Mouse (Mus musculus) thymus, adult 2 months (tissue): ENCODE data around the gene Ccdc148.

ENCODE experiments used
- CTCF ChIP-seq: fragments of 200-500 bp; IDR thresholded peaks from 2 replicates; pipeline ENCODE4 v1.5.1; 2012; ENCODE audit warnings: mild to moderate bottlenecking, control low read depth, low read length, moderate library complexity, borderline replicate concordance; ENCODE audit not compliant: control insufficient read depth, poor library complexity, insufficient read depth; ENCODE audit errors: extremely low read depth
- POLR2A ChIP-seq: fragments of 200-500 bp; IDR thresholded peaks from 2 replicates; pipeline ENCODE4 v1.6.1; 2012; ENCODE audit warnings: mild to moderate bottlenecking, low read length, control low read depth, moderate library complexity; ENCODE audit not compliant: control insufficient read depth, poor library complexity, insufficient read depth; ENCODE audit errors: extremely low read depth

DNA sequence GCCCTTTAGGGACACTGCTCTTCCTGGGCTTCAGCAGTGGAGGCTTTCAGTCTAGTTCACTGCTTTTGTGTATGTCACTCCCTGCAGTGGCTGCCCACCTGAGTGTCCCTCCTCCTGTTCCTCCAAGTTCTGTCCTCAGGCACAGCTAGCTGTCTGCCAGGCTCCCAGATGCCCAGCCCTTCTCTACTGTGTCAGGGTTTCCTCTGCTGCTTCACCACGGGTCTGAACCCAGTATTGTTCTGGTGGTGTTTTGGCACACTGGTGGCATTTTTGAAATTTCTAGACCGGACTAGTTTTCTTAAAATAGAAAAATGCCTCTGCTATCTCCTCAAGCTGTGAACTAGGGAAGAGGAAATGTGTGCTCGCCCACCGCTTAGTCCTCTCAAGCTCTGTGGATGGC, 46.8 kb upstream of the Ccdc148 start:
- no peak for TF ChIP-seq CTCF
- TF ChIP-seq POLR2A = no peak
